Mouse (Mus musculus): ENCODE measurements at regions not wholly inside any gene's neighbourhood (a gene's known extent, or its start where the extent isn't known, plus 50 kb on each side); places are given as distances from the start of the nearest gene placed in this dataset. TPM values are rescaled to one million over a fixed set of nuclear protein-coding genes. Genes with fewer than 3 reads are reported as not detected.

Small RNA genes in the stretch of these regions (microRNA-seq; reads per million reads assigned to microRNA genes)
- gene Gm25748 (ENCODE audit: borderline number of aligned reads): not detected
